Mouse (Mus musculus) layer of hippocampus, adult 18-20 months (tissue): Measurements from ENCODE around the gene Bcl6b. TPM values are rescaled to one million over a fixed set of nuclear protein-coding genes. Genes with fewer than 3 reads are reported as not detected.

Experiments
- DNase-seq, 2 experiments: peaks; one replicate each; pipeline ENCODE4 v3.0.0; 2022; ENCODE audit warnings: low spot score in 2 of 2
- microRNA-seq, 2 experiments: library from miRNA; unstranded; fragments of <30 nt; microRNA quantifications; one replicate each; pipeline ENCODE4 v1.2.0; 2021
- total RNA-seq, 2 experiments: library from RNA; stranded (reverse); gene quantifications; 2 replicates each; pipeline ENCODE4 v1.2.3; 2021

Bcl6b gene
- total RNA-seq, 2 experiments from 2014 or later, result 0.92 to 1.1 TPM

DNA sequence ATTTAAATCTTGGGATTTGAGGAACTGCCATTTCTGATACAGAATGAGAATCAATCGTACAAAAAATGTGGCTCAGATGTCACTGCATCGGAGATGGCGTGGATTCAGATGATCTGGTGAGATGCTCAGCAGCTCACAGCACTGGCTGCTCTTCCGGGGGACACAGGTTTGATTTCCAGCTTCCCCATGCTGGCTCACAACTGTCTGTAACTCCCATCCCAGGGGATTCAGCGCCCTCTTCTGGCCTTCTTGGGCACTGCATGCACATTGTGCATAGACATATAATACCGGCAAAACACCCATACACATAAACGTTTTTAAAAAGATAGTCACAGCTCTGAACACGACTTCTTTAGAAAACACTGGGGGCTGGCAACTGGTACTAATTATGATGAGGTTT, 52.0 kb downstream of the Bcl6b start:
- no peak for DNase-seq

DNA sequence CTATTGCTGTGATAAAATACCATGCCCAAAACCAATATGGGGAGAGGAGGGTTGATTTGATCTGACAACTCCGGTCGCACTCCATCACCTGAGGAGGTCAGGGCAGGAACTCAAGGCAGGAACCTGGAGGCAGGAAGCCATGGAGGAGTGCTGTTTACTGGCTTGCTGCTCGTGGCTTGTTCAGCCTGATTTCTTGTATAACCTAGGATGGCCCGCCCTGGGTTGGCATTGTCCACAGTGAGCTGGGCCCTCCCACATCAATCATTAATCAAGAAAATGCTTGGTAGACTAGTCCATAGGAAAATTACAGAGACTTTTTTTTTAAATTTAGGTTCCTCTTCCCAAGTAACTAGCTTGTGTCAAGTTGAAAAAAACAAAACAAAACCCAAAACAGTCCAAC, 55.1 kb downstream of the Bcl6b start:
- DNase-seq, result no peak

Small RNA genes lying within 50 kb of the gene (microRNA-seq; reads per million reads assigned to microRNA genes)
- gene Mir195a (1,693 to 13,853 reads per million in 2 experiments), gene Mir497 (0 reads per million in 2 experiments), gene Mir497b (0 reads per million in 2 experiments)

Other genes starting within 250 kb of the Bcl6b start
- gene Ctdnep1, start 248.6 kb downstream of the Bcl6b start, total RNA-seq, result 100 to 1,000 TPM; 110 to 111 TPM
- gene Elp5, start 247.3 kb downstream of the Bcl6b start, total RNA-seq, result 10 to 100 TPM; 76.7 to 80.1 TPM
- 100 to 1,000 TPM; 238 to 240 TPM for gene Gabarap, start 238.7 kb downstream of the Bcl6b start, total RNA-seq
- gene Phf23, start 234.0 kb downstream of the Bcl6b start, total RNA-seq, result 10 to 100 TPM; 50.3 TPM
- 10 to 100 TPM; 33.0 to 38.7 TPM for gene Dvl2, start 229.2 kb downstream of the Bcl6b start, total RNA-seq
- 10 to 100 TPM; 56.4 to 67.1 TPM for gene Acadvl, start 214.4 kb downstream of the Bcl6b start, total RNA-seq
- 100 to 1,000 TPM; 846 to 862 TPM for gene Dlg4, start 212.9 kb downstream of the Bcl6b start, total RNA-seq
- under 1 TPM; 0.84 to 0.99 TPM for gene Asgr1, start 175.7 kb downstream of the Bcl6b start, total RNA-seq
- gene Asgr2, start 137.2 kb downstream of the Bcl6b start, total RNA-seq, result not detected
- under 1 TPM; 0.45 to 0.66 TPM for gene Mgl2, start 99.5 kb downstream of the Bcl6b start, total RNA-seq
- under 1 TPM; 0.71 to 0.92 TPM for gene Clec10a, start 73.6 kb downstream of the Bcl6b start, total RNA-seq
- gene Slc16a11, start 17.0 kb downstream of the Bcl6b start, total RNA-seq, result 10 to 100 TPM; 28.6 to 30.6 TPM
- 1 to 10 TPM; 6.2 to 9.0 TPM for gene Slc16a13, start 8.7 kb downstream of the Bcl6b start, total RNA-seq
- 10 to 100 TPM; 39.7 to 45.9 TPM for gene 0610010K14Rik, start 8.1 kb upstream of the Bcl6b start, total RNA-seq
- 1 to 10 TPM; 5.6 to 6.7 TPM for gene Gm21988, start 10.0 kb upstream of the Bcl6b start, total RNA-seq
- 100 to 1,000 TPM; 262 to 272 TPM for gene Rnasek, start 10.0 kb upstream of the Bcl6b start, total RNA-seq
- gene Alox12, start 25.6 kb upstream of the Bcl6b start, total RNA-seq, result under 1 TPM; 0.15 to 0.27 TPM
- not detected for gene Alox12e, start 92.8 kb upstream of the Bcl6b start, total RNA-seq
- under 1 TPM in 1 of 2 experiments, not detected in 1; 0.17 TPM for gene Alox15, start 122.2 kb upstream of the Bcl6b start, total RNA-seq
- 10 to 100 TPM; 32.0 to 37.2 TPM for gene Pelp1, start 180.2 kb upstream of the Bcl6b start, total RNA-seq
- 100 to 1,000 TPM in 1 of 2 experiments, 10 to 100 TPM in 1; 93.5 to 100 TPM for gene Arrb2, start 202.8 kb upstream of the Bcl6b start, total RNA-seq
- 10 to 100 TPM; 13.7 to 16.7 TPM for gene Med11, start 222.1 kb upstream of the Bcl6b start, total RNA-seq
- gene Zmynd15, start 229.6 kb upstream of the Bcl6b start, total RNA-seq, result under 1 TPM; 0.20 to 0.27 TPM
- 1 to 10 TPM in 1 of 2 experiments, under 1 TPM in 1; 0.82 to 1.3 TPM for gene Cxcl16, start 230.2 kb upstream of the Bcl6b start, total RNA-seq